Mouse (Mus musculus) limb, embryonic 15.5 days (tissue): ENCODE measurements around the gene Zdhhc14. TPM values are rescaled to one million over a fixed set of nuclear protein-coding genes. Genes with fewer than 3 reads are reported as not detected.

Experiments
- ATAC-seq: fragments of 200-750 bp; cut with Nextera tagmentation; 2 replicates; pipeline ENCODE4 v1.8.0; 2017; ENCODE audit warnings: low read depth, moderate TSS enrichment; ENCODE audit not compliant: insufficient number of reproducible peaks, low FRiP score, low TSS enrichment
- H3K27ac ChIP-seq: fragments of 300-500 bp; sonication (generic); 2 replicates; pipeline ENCODE4 v1.5.1; 2015; ENCODE audit warnings: moderate library complexity, mild to moderate bottlenecking, inconsistent platforms
- H3K27me3 ChIP-seq: fragments of 300-500 bp; sonication (generic); 2 replicates; pipeline ENCODE4 v1.6.1; 2015; ENCODE audit warnings: inconsistent platforms
- H3K36me3 ChIP-seq: fragments of 300-500 bp; sonication (generic); 2 replicates; pipeline ENCODE4 v1.6.1; 2015; ENCODE audit warnings: inconsistent platforms
- H3K4me1 ChIP-seq: fragments of 300-500 bp; sonication (generic); 2 replicates; pipeline ENCODE4 v1.6.1; 2015; ENCODE audit warnings: inconsistent platforms
- H3K4me2 ChIP-seq: fragments of 300-500 bp; sonication (generic); 2 replicates; pipeline ENCODE4 v1.6.1; 2015; ENCODE audit warnings: mild to moderate bottlenecking, inconsistent platforms
- H3K4me3 ChIP-seq: fragments of 300-500 bp; sonication (generic); 2 replicates; pipeline ENCODE4 v1.5.1; 2015; ENCODE audit warnings: mild to moderate bottlenecking, inconsistent platforms
- H3K9ac ChIP-seq: fragments of 300-500 bp; sonication (generic); 2 replicates; pipeline ENCODE4 v1.6.1; 2015; ENCODE audit warnings: inconsistent platforms
- H3K9me3 ChIP-seq: fragments of 300-500 bp; sonication (generic); 2 replicates; pipeline ENCODE4 v1.6.1; 2016; ENCODE audit warnings: inconsistent platforms
- WGBS: fragments of 180-500 bp; shearing (Covaris S2); methylation state at CpG from one replicate; pipeline ENCODE4 v1.1.7; 2015; 5-methylcytosine and 5-hydroxymethylcytosine counted together
- polyA plus RNA-seq: library from polyadenylated mRNA; unstranded; fragments of >200 nt; fragmentation: Nextera tagmentation; extraction: Ambion mirVana; gene quantifications from 2 replicates; pipeline ENCODE4 v1.2.1, GENCODE M21; 2015

Gene Zdhhc14
- polyA plus RNA-seq, 1 experiment from 2014 or later: 5.1 TPM

GRCm38 (mm10) chr17:5490351-5490750, 2.0 kb upstream of the Zdhhc14 start:
- Histone ChIP-seq H3K9me3 (no peaks in the 10 kb centered on the region), H3K9ac (no peak overlapping the region), H3K27ac (no peak overlapping the region), H3K4me1 (peaks cover 18% of the 10 kb centered on the region), H3K27me3 (peaks cover 17% of the 10 kb centered on the region; the same call in 1 of the 2 replicates), H3K4me2 (no peak overlapping the region), H3K36me3 (no peaks in the 10 kb centered on the region), H3K4me3 (no peak overlapping the region)
- 85% methylated on average over 3 of the region's 3 CpGs for WGBS
- no peak for ATAC-seq

DNA sequence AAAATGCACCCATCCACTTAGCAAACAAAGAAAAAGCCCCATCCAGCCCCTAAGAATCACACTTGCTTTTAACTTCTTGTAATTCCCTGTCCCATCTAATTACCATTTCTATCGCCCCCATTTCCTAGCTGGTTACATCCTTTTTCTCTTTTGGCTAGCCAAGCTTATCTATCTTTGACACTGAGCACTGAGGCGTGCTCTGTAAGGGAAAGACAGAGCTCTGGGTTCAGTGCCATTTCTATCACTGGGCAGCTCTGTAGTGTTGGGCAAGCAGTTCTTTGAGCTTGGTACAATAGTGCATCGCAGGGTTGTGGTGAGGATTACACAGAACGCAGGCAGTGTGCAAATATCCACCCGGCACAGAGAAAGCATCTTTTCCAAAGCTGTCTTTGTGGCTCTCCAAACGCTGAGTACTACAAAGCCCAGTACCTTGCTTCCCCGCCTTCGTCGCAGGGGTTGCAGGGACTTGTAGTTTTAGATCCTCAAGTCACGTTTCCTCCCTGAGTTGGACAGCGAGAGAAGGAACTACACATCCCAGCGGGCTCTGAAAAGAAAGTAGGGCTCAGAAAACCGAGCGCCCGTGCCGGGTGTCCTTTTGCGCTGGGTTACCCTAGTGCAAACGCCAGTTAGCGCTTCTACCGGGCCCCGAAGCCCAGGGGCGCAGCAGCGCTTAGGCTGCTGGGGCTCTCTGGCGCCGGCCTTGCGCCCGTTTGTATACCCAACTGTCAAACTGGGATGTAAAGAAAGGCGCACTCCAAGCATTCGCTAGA, 1.1 kb upstream of the Zdhhc14 start:
- H3K4me3 ChIP-seq: peak overlapping the region; percentile 65
- no peaks in the 10 kb centered on the region for H3K36me3 ChIP-seq
- under 1% methylated on average over 29 of the region's 29 CpGs for WGBS
- H3K9ac ChIP-seq: peak overlapping the region; percentile 63
- ATAC-seq: peak; percentile 89
- no peaks in the 10 kb centered on the region for H3K9me3 ChIP-seq
- peaks cover 18% of the 10 kb centered on the region for H3K4me1 ChIP-seq
- peaks cover 17% of the 10 kb centered on the region; the same call in 1 of the 2 replicates for H3K27me3 ChIP-seq
- H3K4me2 ChIP-seq: peak overlapping the region; percentile 95
- peak overlapping the region; percentile 91 for H3K27ac ChIP-seq

DNA sequence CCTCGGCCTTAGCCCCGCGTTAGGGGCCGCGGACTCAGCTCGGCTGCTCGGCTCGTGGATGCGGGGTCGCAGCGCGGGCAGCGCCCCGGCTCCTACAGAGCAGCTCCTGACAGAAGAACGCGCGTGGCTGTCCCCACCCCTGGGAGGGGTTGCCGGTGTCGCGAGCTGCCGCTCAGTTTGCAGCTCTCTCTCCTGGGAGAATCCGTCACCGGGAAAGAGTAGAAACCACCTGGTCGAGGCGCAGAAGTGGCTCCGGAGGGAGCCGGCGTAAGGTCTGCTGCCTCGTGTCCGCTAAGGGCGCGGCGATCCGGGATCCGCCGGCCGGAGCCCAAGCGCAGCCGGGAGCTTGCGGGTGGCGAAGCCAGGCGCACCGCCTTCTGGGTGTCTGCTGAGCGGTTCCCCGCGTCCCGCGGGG, 396 bp downstream of the Zdhhc14 start:
- peak; percentile 15; the same call in 1 of the 2 replicates for ATAC-seq
- Histone ChIP-seq H3K4me1 (peaks cover 18% of the 10 kb centered on the region), H3K27me3 (peaks cover 17% of the 10 kb centered on the region; the same call in 1 of the 2 replicates), H3K4me2 (peak overlapping the region; percentile 95), H3K9me3 (no peaks in the 10 kb centered on the region), H3K36me3 (no peaks in the 10 kb centered on the region), H3K4me3 (peak overlapping the region; percentile 65), H3K9ac (peak overlapping the region; percentile 63), H3K27ac (peak overlapping the region; percentile 91; the same call in 1 of the 2 replicates)
- 0% methylated on average over 46 of the region's 48 CpGs for WGBS

- Histone ChIP-seq H3K9me3 (no peaks in the 10 kb centered on the region), H3K36me3 (no peaks in the 10 kb centered on the region), H3K27ac (0 out of 2 replicates have a peak overlapping the region, but pooled peaks have one; percentile 91), H3K4me1 (peaks cover 18% of the 10 kb centered on the region), H3K4me2 (peak overlapping the region; percentile 95), H3K27me3 (peaks cover 17% of the 10 kb centered on the region; the same call in 1 of the 2 replicates), H3K4me3 (peak overlapping the region; percentile 65), H3K9ac (peak overlapping the region; percentile 63)
- ATAC-seq: no peak
- WGBS: 2% methylated on average over 53 of the region's 53 CpGs
These were observed 909 bp downstream of the Zdhhc14 start for GRCm38 (mm10) chr17:5493161-5493771.

GRCm38 (mm10) chr17:5493809-5494208, 1.5 kb downstream of the Zdhhc14 start:
- Histone ChIP-seq H3K9me3 (no peaks in the 10 kb centered on the region), H3K4me2 (peak overlapping the region; percentile 95), H3K4me1 (peaks cover 18% of the 10 kb centered on the region), H3K27me3 (peaks cover 17% of the 10 kb centered on the region; the same call in 1 of the 2 replicates), H3K36me3 (no peaks in the 10 kb centered on the region), H3K4me3 (peak overlapping the region; percentile 65), H3K9ac (no peak overlapping the region), H3K27ac (no peak overlapping the region)
- WGBS: 25% methylated on average over 4 of the region's 4 CpGs
- ATAC-seq: no peak

- Histone ChIP-seq H3K9ac (no peak overlapping the region), H3K27ac (no peak overlapping the region), H3K4me1 (peaks cover 18% of the 10 kb centered on the region), H3K4me3 (peak overlapping the region; percentile 16; the same call in 1 of the 2 replicates), H3K27me3 (peaks cover 17% of the 10 kb centered on the region; the same call in 1 of the 2 replicates), H3K36me3 (no peaks in the 10 kb centered on the region), H3K9me3 (no peaks in the 10 kb centered on the region), H3K4me2 (0 out of 2 replicates have a peak overlapping the region, but pooled peaks have one; percentile 10)
- 80% methylated on average over 7 of the region's 7 CpGs for WGBS
- ATAC-seq: no peak
These were observed 2.5 kb downstream of the Zdhhc14 start for GRCm38 (mm10) chr17:5494832-5495231.

DNA sequence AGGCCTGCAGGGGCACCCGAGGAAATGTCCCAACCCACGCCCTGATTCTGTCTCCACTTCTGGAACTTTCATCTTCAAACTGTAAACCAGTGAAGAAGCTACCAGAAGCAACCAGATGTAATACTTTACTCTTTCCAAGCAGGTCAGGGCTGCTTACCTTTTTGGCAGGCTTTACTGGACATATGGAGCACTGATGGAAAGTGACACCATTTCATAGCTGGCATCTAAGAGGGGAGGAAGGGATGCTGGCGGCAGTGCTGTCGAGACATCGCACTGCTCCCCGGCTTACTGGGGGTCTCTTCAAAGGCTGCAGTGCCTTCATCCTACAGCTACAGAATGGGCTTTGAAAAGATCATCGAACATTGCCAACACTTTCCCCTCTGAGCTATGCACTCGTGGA, 5.3 kb downstream of the Zdhhc14 start:
- ATAC-seq: no peak
- no peaks in the 10 kb centered on the region for H3K36me3 ChIP-seq
- peaks cover 17% of the 10 kb centered on the region; the same call in 1 of the 2 replicates for H3K27me3 ChIP-seq
- H3K27ac ChIP-seq: no peak overlapping the region
- H3K9me3 ChIP-seq: no peaks in the 10 kb centered on the region
- H3K4me1 ChIP-seq: peaks cover 13% of the 10 kb centered on the region
- H3K4me3 ChIP-seq: no peak overlapping the region
- H3K9ac ChIP-seq: no peak overlapping the region
- H3K4me2 ChIP-seq: no peak overlapping the region
- 71% methylated on average over 8 of the region's 8 CpGs for WGBS

DNA sequence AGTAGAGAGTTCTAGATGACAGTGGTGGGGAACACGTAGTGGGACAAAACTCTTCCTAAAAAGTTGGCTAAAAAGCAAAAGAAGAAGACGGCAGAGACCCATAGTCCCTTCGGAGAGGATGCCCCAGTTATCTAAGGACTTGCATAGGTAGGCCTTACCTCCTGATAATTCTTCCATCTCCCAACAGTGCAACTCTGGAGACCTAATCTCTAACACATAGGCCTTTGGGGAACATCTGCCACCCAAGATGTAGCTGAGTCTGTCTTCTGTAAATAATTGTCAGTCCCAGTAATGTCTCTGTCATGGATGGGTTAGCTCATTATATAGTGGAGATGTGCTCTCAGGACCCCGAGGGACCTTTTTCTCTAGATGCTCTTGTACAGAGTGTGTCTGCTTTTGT, 6.6 kb downstream of the Zdhhc14 start:
- ATAC-seq: no peak
- Histone ChIP-seq H3K27me3 (peaks cover 11% of the 10 kb centered on the region; the same call in 1 of the 2 replicates), H3K4me3 (no peak overlapping the region)

DNA sequence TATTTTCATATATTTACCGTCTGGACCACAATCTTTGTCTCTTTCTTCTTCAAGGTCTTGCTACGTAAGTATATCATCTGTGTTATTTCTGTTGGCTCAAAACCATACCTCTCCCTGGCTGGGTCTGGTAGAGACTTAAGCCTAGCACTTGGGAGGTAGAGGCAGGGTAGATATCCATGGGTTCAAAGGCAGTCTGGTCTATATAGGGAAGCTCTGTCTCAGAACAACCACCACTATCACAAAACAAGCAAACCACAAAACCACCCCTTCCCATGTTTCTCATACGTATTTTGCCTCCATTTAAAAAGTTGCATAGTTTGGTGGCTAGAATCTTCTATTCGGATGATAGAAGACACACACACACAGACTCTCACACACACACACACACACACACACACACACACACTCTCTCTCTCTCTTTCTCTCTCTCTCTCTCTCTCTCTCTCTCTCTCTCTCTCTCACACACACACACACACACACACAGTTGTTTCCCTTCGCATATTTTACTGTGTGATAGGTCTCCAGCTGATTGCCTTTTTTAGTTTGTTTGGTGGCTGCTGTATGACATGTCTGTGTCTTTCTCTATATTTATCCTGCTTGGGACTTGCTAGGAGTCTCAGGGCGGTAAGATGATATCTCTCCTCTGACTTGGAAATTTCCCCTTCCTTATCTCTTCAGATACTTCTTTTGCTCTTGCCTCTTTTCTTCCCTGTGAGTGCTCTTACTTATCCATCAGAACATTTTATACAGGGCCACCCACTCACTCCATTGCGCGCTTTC, 11.8 kb downstream of the Zdhhc14 start:
- H3K4me3 ChIP-seq: no peak overlapping the region
- no peak overlapping the region for H3K9ac ChIP-seq
- 86% methylated on average over 8 of the region's 8 CpGs for WGBS
- H3K4me1 ChIP-seq: peaks cover 10% of the 10 kb centered on the region; the same call in 1 of the 2 replicates
- no peak for ATAC-seq
- H3K27ac ChIP-seq: no peak overlapping the region
- H3K36me3 ChIP-seq: no peaks in the 10 kb centered on the region
- no peaks in the 10 kb centered on the region for H3K27me3 ChIP-seq
- H3K4me2 ChIP-seq: no peak overlapping the region
- H3K9me3 ChIP-seq: no peaks in the 10 kb centered on the region

More for the DNA sequence above, 6.6 kb downstream of the Zdhhc14 start:
- Histone ChIP-seq H3K4me2 (no peak overlapping the region), H3K9ac (no peak overlapping the region), H3K4me1 (0 out of 2 replicates have a peak, but pooled peaks cover 4% of the 10 kb centered on the region), H3K27ac (no peak overlapping the region), H3K36me3 (no peaks in the 10 kb centered on the region), H3K9me3 (no peaks in the 10 kb centered on the region)
- 86% methylated on average over 4 of the region's 4 CpGs for WGBS

DNA sequence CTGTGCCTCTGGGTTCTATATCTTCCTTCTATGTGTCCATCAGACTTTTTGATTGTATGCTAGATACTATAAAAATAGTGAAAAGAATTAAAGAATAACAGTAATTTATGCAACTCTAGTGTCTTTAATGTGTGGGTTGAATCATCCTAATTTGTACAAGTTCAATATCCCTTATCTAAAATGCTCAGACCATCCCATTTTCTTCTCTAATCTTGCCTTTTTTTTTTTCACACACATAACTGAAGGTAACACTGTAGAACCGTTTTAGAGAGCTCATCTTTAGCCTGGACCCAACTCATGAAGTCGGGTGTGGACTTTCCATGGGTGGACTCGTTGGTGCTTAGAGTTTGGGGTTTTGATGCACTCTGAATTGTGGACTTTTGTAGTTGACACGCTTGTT, 12.6 kb downstream of the Zdhhc14 start:
- Histone ChIP-seq H3K4me2 (no peak overlapping the region), H3K4me3 (no peak overlapping the region), H3K9ac (no peak overlapping the region), H3K4me1 (peaks cover 10% of the 10 kb centered on the region; the same call in 1 of the 2 replicates), H3K36me3 (no peaks in the 10 kb centered on the region), H3K27ac (no peak overlapping the region), H3K27me3 (no peaks in the 10 kb centered on the region), H3K9me3 (no peaks in the 10 kb centered on the region)
- no peak for ATAC-seq
- 80% methylated on average over 4 of the region's 4 CpGs for WGBS

GRCm38 (mm10) chr17:5506553-5506952, 14.2 kb downstream of the Zdhhc14 start:
- Histone ChIP-seq H3K4me3 (no peak overlapping the region), H3K36me3 (no peaks in the 10 kb centered on the region), H3K27ac (no peak overlapping the region), H3K9ac (no peak overlapping the region), H3K4me1 (peaks cover 10% of the 10 kb centered on the region; the same call in 1 of the 2 replicates), H3K27me3 (no peaks in the 10 kb centered on the region), H3K9me3 (no peaks in the 10 kb centered on the region), H3K4me2 (no peak overlapping the region)
- no peak for ATAC-seq
- 44% methylated on average over 7 of the region's 7 CpGs for WGBS
